Mouse (Mus musculus) ES-Bruce4 (cell line): ENCODE measurements around the gene Celf6. TPM values are rescaled to one million over a fixed set of nuclear protein-coding genes. Genes with fewer than 3 reads are reported as not detected.

Experiments
- H3K27ac ChIP-seq: 2 replicates; pipeline ENCODE4 v1.5.1; 2012; ENCODE audit warnings: low read length, inconsistent platforms; ENCODE audit not compliant: insufficient read depth
- H3K27me3 ChIP-seq: 2 replicates; pipeline ENCODE4 v1.6.1; 2012; ENCODE audit warnings: mild to moderate bottlenecking, low read length, inconsistent platforms; ENCODE audit not compliant: control insufficient read depth, poor library complexity, insufficient read depth, severe bottlenecking
- H3K36me3 ChIP-seq: 2 replicates; pipeline ENCODE4 v1.6.1; 2012; ENCODE audit warnings: inconsistent platforms, mild to moderate bottlenecking, low read length, moderate library complexity; ENCODE audit not compliant: control insufficient read depth, poor library complexity, insufficient read depth, severe bottlenecking
- H3K4me1 ChIP-seq: one replicate; pipeline ENCODE4 v1.8.1; 2011; ENCODE audit warnings: low read length; ENCODE audit not compliant: control insufficient read depth, insufficient read depth
- H3K4me3 ChIP-seq: 2 replicates; pipeline ENCODE4 v1.5.1; 2011; ENCODE audit warnings: low read depth, mild to moderate bottlenecking, low read length
- H3K9ac ChIP-seq: 2 replicates; pipeline ENCODE4 v1.6.1; 2012; ENCODE audit warnings: low read depth, mild to moderate bottlenecking, inconsistent platforms; ENCODE audit not compliant: poor library complexity, severe bottlenecking
- H3K9me3 ChIP-seq: replicated peaks from 2 replicates; pipeline ENCODE4 v1.6.1; 2012; ENCODE audit warnings: mild to moderate bottlenecking, low read length, inconsistent platforms; ENCODE audit not compliant: control insufficient read depth, poor library complexity, insufficient read depth, severe bottlenecking
- CTCF ChIP-seq: IDR thresholded peaks from one replicate; pipeline ENCODE4 v1.8.1; 2011; ENCODE audit warnings: low read depth, low read length
- EP300 ChIP-seq: IDR thresholded peaks from 2 replicates; pipeline ENCODE4 v1.6.1; 2011; ENCODE audit warnings: low read depth, low read length; ENCODE audit not compliant: insufficient read depth
- POLR2A ChIP-seq: IDR thresholded peaks from one replicate; pipeline ENCODE4 v1.8.1; 2011; ENCODE audit warnings: low read length; ENCODE audit not compliant: insufficient read depth
- polyA plus RNA-seq: library from polyadenylated mRNA; stranded (reverse); fragments of >200 nt; gene quantifications from 2 replicates; pipeline ENCODE4 v1.2.4, GENCODE M21; 2011; ENCODE audit warnings: low read depth; ENCODE audit not compliant: missing spikeins, insufficient read depth, insufficient read length

Gene Celf6
- polyA plus RNA-seq, 1 experiment, result 0.64 TPM

DNA sequence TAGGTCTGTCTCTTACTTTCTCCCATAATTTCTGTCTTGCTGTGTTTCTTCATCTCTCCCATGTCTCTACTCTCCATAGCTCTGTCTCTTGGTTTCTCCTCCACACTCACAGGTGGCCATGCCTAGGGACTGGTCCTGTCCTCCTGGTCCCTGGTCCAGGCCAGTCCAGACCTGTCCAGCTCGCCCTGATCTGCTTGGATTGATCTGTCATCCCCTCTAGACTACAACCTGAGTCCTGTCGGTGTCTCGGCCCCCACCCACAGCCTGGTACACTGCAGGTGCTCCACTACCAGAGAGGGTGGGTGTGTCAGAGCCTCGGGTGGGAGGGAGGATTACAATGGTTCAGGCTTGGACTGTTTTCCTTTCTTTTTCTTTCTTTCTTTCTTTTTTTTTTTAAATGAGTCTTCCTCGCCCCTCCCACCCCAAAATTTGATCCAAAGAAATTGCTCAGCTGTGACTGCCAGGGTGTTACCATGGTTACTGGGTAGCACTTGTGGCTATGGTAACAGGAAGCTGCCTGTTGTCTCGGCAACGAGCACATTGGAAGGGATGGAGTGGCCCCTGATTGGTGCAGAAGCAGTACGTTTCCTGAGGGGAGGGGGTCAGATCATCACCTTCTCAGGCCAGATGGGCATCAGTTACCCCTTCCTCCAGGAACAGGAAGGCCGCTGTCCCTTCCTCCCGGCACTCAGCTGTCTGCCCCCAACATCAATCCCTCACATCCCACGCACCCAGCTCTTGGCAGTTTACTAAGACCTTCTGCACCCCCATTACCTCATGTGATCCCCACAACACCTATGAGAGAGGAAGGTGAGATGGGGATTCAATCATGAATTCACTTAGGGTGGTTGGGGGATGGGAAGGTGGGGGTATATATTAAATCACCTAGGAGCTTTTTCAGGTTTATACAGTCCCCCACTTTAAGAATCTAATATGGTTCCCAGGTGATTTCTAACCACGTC is 11.3 kb downstream of the Celf6 start:
- H3K27me3 ChIP-seq, result no peaks in the 10 kb centered on the region

DNA sequence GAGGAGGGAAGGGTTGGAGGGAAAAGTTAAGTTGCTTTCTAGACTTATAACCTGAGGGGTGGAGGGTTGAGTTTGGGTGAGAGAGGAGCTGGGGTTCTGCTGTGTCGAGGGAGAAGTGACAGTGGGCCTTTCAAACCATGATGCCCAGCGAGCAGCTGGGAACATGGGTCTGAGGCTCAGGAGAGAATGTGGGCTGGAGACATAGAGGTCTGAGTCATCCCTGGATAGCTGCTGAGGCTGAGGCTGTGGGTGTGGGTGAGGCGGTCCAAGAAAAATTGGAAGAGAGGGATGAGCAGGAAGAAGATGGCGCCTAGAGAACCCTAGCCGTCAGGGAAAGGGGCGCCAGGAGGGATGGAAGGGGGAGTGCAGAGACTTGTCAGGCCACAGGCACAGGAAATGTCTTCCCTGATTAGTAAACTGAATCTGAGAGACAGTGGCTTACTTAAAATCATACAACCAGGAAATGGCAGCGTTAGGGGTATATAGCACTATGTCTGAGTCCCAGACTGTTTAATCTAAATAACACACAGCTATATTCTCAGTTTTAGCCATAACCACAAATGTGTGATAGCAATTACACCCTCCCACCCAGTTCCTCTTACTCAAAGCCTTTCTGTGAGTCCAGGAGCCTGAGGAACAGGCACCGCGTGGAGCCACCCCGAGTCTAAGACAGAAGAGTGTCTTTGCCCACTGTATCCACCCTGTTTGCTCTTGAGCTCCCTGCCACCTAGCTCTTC is 12.2 kb downstream of the Celf6 start:
- Histone ChIP-seq H3K27ac (no peak overlapping the region), H3K9me3 (no peaks in the 10 kb centered on the region), H3K27me3 (no peaks in the 10 kb centered on the region), H3K4me3 (no peak overlapping the region), H3K4me1 (no peaks in the 10 kb centered on the region), H3K9ac (no peak overlapping the region), H3K36me3 (no peaks in the 10 kb centered on the region)
- no peak for TF ChIP-seq CTCF

More for the DNA sequence above, 11.3 kb downstream of the Celf6 start:
- no peaks in the 10 kb centered on the region for H3K9me3 ChIP-seq
- no peak overlapping the region for H3K9ac ChIP-seq
- H3K27ac ChIP-seq, result no peak overlapping the region
- TF ChIP-seq EP300 (no peak), POLR2A (no peak), CTCF (no peak)
- H3K4me1 ChIP-seq, result no peaks in the 10 kb centered on the region
- no peak overlapping the region for H3K4me3 ChIP-seq
- no peaks in the 10 kb centered on the region for H3K36me3 ChIP-seq

DNA sequence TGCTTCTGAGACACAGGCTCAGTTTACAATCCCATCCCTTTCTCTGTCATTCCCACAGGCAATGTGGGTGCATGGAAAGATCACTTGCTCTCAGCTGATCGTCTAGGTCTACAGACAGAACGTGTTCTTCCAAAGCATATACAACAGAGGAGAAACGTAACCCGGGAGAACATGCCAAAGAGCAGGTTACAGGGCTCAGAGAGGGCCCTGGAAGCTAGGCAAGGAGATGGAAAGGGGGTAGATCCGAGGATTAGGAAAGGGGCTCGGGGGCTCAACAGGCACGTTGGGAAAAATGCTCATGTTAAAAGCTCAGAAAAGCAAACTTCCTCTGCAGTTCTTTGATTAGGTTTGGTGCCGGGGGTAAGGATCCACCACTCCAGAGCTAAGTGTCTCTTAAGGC is 23.9 kb downstream of the Celf6 start:
- Histone ChIP-seq H3K9ac (no peak overlapping the region), H3K4me1 (no peaks in the 10 kb centered on the region), H3K27me3 (no peaks in the 10 kb centered on the region), H3K9me3 (no peaks in the 10 kb centered on the region), H3K27ac (no peak overlapping the region), H3K36me3 (no peaks in the 10 kb centered on the region), H3K4me3 (no peak overlapping the region)
- TF ChIP-seq POLR2A (no peak), EP300 (no peak), CTCF (no peak)

DNA sequence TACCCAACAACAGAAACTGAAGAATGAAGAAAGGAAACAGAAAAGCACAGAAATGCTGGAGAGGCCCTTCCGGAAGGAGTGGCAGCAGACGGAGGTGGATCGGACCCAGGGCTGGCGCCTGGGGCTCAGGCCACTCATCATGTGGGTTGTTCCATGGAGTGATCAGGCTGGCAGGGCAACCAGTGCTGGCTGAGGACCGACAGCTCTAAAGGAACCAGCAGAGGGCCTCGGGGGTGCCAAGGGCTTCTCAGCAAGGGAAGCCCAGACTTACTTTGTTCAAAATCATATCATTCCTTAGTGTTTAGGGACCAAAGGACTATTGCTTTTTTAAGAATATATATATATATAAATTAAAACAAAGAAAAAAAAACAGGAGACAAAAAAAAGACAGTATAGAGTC is 28.2 kb downstream of the Celf6 start:
- no peak overlapping the region for H3K9ac ChIP-seq
- H3K36me3 ChIP-seq, result no peaks in the 10 kb centered on the region
- no peak for TF ChIP-seq EP300
- no peak for TF ChIP-seq CTCF
- no peak for TF ChIP-seq POLR2A
- H3K4me1 ChIP-seq, result no peaks in the 10 kb centered on the region
- H3K27me3 ChIP-seq, result no peaks in the 10 kb centered on the region
- H3K4me3 ChIP-seq, result no peak overlapping the region
- no peaks in the 10 kb centered on the region for H3K9me3 ChIP-seq
- no peak overlapping the region for H3K27ac ChIP-seq

DNA sequence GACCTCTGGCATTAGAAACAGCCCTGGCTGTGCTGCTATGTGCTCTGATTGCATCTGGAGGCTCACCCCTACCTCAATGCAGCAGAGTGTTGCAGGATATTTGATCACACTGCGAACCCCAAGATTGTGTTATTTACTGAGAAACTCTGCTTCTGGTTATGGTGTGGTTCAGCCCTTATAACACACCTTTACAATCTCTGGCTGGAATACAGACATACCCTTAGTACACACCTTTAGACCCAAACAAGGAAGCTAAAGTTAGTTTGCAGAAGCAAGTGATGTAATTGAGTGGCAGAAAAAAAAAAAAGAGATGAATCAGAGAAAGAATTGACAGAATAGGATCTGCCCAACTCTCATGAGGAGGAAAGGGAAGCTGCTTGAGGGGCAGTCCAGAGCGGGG is 33.2 kb downstream of the Celf6 start:
- Histone ChIP-seq H3K27me3 (no peaks in the 10 kb centered on the region), H3K9me3 (no peaks in the 10 kb centered on the region), H3K36me3 (no peaks in the 10 kb centered on the region), H3K27ac (no peak overlapping the region), H3K4me1 (no peaks in the 10 kb centered on the region), H3K9ac (no peak overlapping the region), H3K4me3 (no peak overlapping the region)
- no peak for TF ChIP-seq EP300
- TF ChIP-seq POLR2A, result no peak
- TF ChIP-seq CTCF, result no peak

DNA sequence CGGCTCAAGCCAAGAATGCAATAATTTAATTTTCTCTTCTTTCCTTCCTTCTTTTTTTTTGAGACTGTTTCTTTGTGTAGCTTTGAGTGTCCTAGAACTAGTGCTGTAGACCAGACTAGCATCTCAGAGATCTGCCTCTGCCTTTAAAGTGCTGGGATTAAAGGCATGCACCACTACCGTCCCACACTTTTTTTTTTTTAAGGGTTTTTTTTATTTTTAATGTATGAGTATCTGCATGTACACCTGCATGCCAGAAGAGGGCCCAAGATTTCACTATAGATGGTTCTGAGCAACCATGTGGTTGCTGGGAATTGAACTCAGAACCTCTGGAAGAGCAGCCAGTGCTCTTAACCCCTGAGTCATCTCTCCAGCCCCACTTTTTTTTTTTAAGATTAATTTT is 38.1 kb downstream of the Celf6 start:
- Histone ChIP-seq H3K9ac (no peak overlapping the region), H3K36me3 (no peaks in the 10 kb centered on the region), H3K27me3 (no peaks in the 10 kb centered on the region), H3K4me3 (no peak overlapping the region), H3K27ac (no peak overlapping the region), H3K4me1 (no peaks in the 10 kb centered on the region), H3K9me3 (no peaks in the 10 kb centered on the region)
- TF ChIP-seq EP300 (no peak), POLR2A (no peak), CTCF (no peak)
